ENCODE assay signal across 15 mouse cellular contexts in genomic region chr11:95087301-95088228, GRCm38 (mm10). TPM values are rescaled to one million over a fixed set of nuclear protein-coding genes. Genes with fewer than 3 reads are reported as not detected.
DNase-seq lines count a peak whose midpoint lies in the region; ATAC-seq and TF ChIP-seq lines count a peak whose summit lies in the region.
"Had no signal": no experiment of that assay in that cellular context is flagged by ENCODE, and none has a peak within 500 bp of the region (broad histone marks: within the 10 kb centered on the region; RNA-seq: fewer than 3 reads in every experiment).

No protein-coding gene starts in this region.

- H3K27ac ChIP-seq in kidney, postnatal 0 days, result peak overlapping the region; percentile 3; the same call in 1 of the 2 replicates
- no peak overlapping the region; the same call in 1 of the 2 replicates for H3K27ac ChIP-seq in ES-Bruce4 (ENCODE audit: insufficient read depth, low read length)
- peak overlapping the region; percentile 62; the same call in 1 of the 2 replicates for H3K27ac ChIP-seq in ES-E14 (ENCODE audit: insufficient read depth, low read depth, low read length, poor library complexity, severe bottlenecking)
- H3K27ac ChIP-seq in limb, embryonic 13.5 days, result no peak overlapping the region
- H3K27ac ChIP-seq: liver, embryonic 12.5 days had no signal

- no peak overlapping the region for H3K4me2 ChIP-seq in kidney, postnatal 0 days (ENCODE audit: low read length)
- no peak overlapping the region for H3K4me2 ChIP-seq in limb, embryonic 13.5 days (replicated peaks)
- H3K4me2 ChIP-seq: liver, embryonic 12.5 days had no signal

- in situ Hi-C loops in ES-E14 (cut with MboI; ENCODE audit: low sequenced_read_pairs in 2 of 2, unreplicated experiment in 2 of 2), result no loop called here

- H3K4me1 ChIP-seq in kidney, postnatal 0 days (replicated peaks; ENCODE audit: insufficient read depth, low read length), result peaks cover 23% of the 10 kb centered on the region
- H3K4me1 ChIP-seq in ES-Bruce4 (ENCODE audit: control insufficient read depth, insufficient read depth, low read length), result peaks cover 19% of the 10 kb centered on the region
- peaks cover 5 to 42% of the 10 kb centered on the region in 2 experiments; a peak in 3 of 4 replicates for H3K4me1 ChIP-seq in ES-E14 (ENCODE audit: control insufficient read depth in 2 of 2, insufficient read depth in 2 of 2, low read length in 2 of 2, poor library complexity in 1 of 2)
- peaks cover 21% of the 10 kb centered on the region for H3K4me1 ChIP-seq in limb, embryonic 13.5 days

- H3K9ac ChIP-seq in kidney, postnatal 0 days (ENCODE audit: low read depth, low read length), result no peak overlapping the region
- no peak overlapping the region for H3K9ac ChIP-seq in ES-Bruce4 (ENCODE audit: low read depth, poor library complexity, severe bottlenecking)
- H3K9ac ChIP-seq in ES-E14 (ENCODE audit: insufficient read depth, low read depth, low read length, poor library complexity, severe bottlenecking), result no peak overlapping the region
- 0 out of 2 replicates have a peak overlapping the region, but pooled peaks have one; percentile 19 for H3K9ac ChIP-seq in limb, embryonic 13.5 days
- H3K9ac ChIP-seq: liver, embryonic 12.5 days had no signal

- no peak for TF ChIP-seq POLR2A in ES-Bruce4 (IDR thresholded peaks at IDR 0.05; ENCODE audit: insufficient read depth, low read length)

- no peak for TF ChIP-seq CTCF in kidney, postnatal 0 days (IDR thresholded peaks at IDR 0.05; ENCODE audit: low read depth)
- TF ChIP-seq CTCF in ES-Bruce4 (IDR thresholded peaks at IDR 0.05; ENCODE audit: low read depth, low read length), result no peak

- H3K27me3 ChIP-seq in kidney, postnatal 0 days (ENCODE audit: insufficient read depth, low read length), result no peaks in the 10 kb centered on the region
- no peaks in the 10 kb centered on the region for H3K27me3 ChIP-seq in ES-Bruce4 (ENCODE audit: control insufficient read depth, insufficient read depth, low read length, poor library complexity, severe bottlenecking)
- H3K27me3 ChIP-seq in limb, embryonic 13.5 days, result no peaks in the 10 kb centered on the region

- H3K36me3 ChIP-seq in kidney, postnatal 0 days (ENCODE audit: insufficient read depth, low read length), result no peaks in the 10 kb centered on the region
- H3K36me3 ChIP-seq in ES-Bruce4 (ENCODE audit: control insufficient read depth, insufficient read depth, low read length, poor library complexity, severe bottlenecking) (no peaks in the 10 kb centered on the region), ES-E14 (ENCODE audit: control insufficient read depth, insufficient read depth, low read length, poor library complexity, severe bottlenecking) (no peaks in the 10 kb centered on the region)
- no peaks in the 10 kb centered on the region for H3K36me3 ChIP-seq in limb, embryonic 13.5 days
- H3K36me3 ChIP-seq: hindbrain, embryonic 10.5 days; liver, embryonic 12.5 days had no signal

- no peak for DNase-seq in kidney, postnatal 0 days (ENCODE audit: low spot score)
- DNase-seq in kidney, adult 11 months, result no peak
- no peak for DNase-seq in ES-E14 (ENCODE audit: low read depth, low spot score)
- no peak for DNase-seq in cerebellum, postnatal 36 days
- DNase-seq in spleen, adult 18-20 months, result no peak
- DNase-seq: adrenal gland, adult 8-10 months; kidney, adult 18-20 months; layer of hippocampus, adult 9-11 months; thymus, adult 18-20 months had no signal

- WGBS in kidney, postnatal 0 days, result 68% methylated on average over 17 of the region's 17 CpGs
- WGBS in limb, embryonic 13.5 days, result 71% methylated on average over 17 of the region's 17 CpGs

- ATAC-seq in kidney, postnatal 0 days (replicated peaks; ENCODE audit: low FRiP score, low read depth), result no peak
- no peak for ATAC-seq in limb, embryonic 13.5 days (ENCODE audit: low FRiP score, low read depth)
- ATAC-seq: liver, embryonic 12.5 days; midbrain, embryonic 16.5 days had no signal

- 0 out of 2 replicates have a peak, but pooled peaks have one; percentile 22 for TF ChIP-seq EP300 in ES-Bruce4 (IDR thresholded peaks at IDR 0.05; ENCODE audit: insufficient read depth, low read depth, low read length)

- no peaks in the 10 kb centered on the region for H3K9me3 ChIP-seq in kidney, postnatal 0 days (replicated peaks; ENCODE audit: low read length)
- H3K9me3 ChIP-seq in ES-Bruce4 (replicated peaks; ENCODE audit: control insufficient read depth, insufficient read depth, low read length, poor library complexity, severe bottlenecking) (no peaks in the 10 kb centered on the region), ES-E14 (ENCODE audit: control insufficient read depth, insufficient read depth, low read depth, low read length) (no peaks in the 10 kb centered on the region)
- no peaks in the 10 kb centered on the region for H3K9me3 ChIP-seq in limb, embryonic 13.5 days
- H3K9me3 ChIP-seq: hindbrain, embryonic 10.5 days; liver, embryonic 12.5 days had no signal

- H3K4me3 ChIP-seq in kidney, postnatal 0 days (replicated peaks; ENCODE audit: low read depth, low read length), result no peak overlapping the region
- H3K4me3 ChIP-seq in ES-Bruce4 (ENCODE audit: low read depth, low read length), result no peak overlapping the region
- no peak overlapping the region for H3K4me3 ChIP-seq in ES-E14 (ENCODE audit: insufficient read depth in 1 of 2, low read depth in 1 of 2, low read length in 2 of 2, poor library complexity in 1 of 2, severe bottlenecking in 1 of 2)
- H3K4me3 ChIP-seq in limb, embryonic 13.5 days, result no peak overlapping the region
- H3K4me3 ChIP-seq: hindbrain, embryonic 10.5 days; liver, embryonic 12.5 days had no signal

TF ChIP-seq in ES-E14, 5 proteins besides CTCF, POLR2A, EP300 and RAD21:
- TF ChIP-seq HCFC1 (IDR thresholded peaks at IDR 0.05; ENCODE audit: borderline replicate concordance, insufficient read depth, low read length) (no peak), MAFK (IDR thresholded peaks at IDR 0.05; ENCODE audit: insufficient read depth, low read depth, low read length) (no peak), ZNF384 (IDR thresholded peaks at IDR 0.05; ENCODE audit: low read depth, low read length) (no peak), CHD2 (IDR thresholded peaks at IDR 0.05; ENCODE audit: low read depth, low read length) (no peak), ZC3H11A (IDR thresholded peaks at IDR 0.05; ENCODE audit: borderline replicate concordance, low read depth, low read length) (no peak)

RNA-seq across cellular contexts. Expression of gene Itga3, which starts 11.0 kb away (rescaled TPM):
- 24.4 and 26.1 TPM in 2 replicates for polyA plus RNA-seq in kidney, postnatal 0 days (2015; fragmentation: Nextera tagmentation; extraction: Ambion mirVana)
- polyA plus RNA-seq in ES-Bruce4 (2011; ENCODE audit: insufficient read depth, insufficient read length, low read depth, missing spikeins), result 86.4 and 92.1 TPM in 2 replicates
- total RNA-seq in ES-E14 (2012; rRNA removed), result 189 and 246 TPM in 2 replicates
- 6.4 and 8.9 TPM in 2 replicates for polyA plus RNA-seq in limb, embryonic 13.5 days (2015; fragmentation: Nextera tagmentation; extraction: Ambion mirVana)

RNA-seq across cellular contexts. Expression of gene Dlx3, which starts 32.4 kb away (rescaled TPM):
- 0.45 and 0.62 TPM in 2 replicates for polyA plus RNA-seq in kidney, postnatal 0 days (2015; fragmentation: Nextera tagmentation; extraction: Ambion mirVana)
- 9.9 and 11.3 TPM in 2 replicates for polyA plus RNA-seq in ES-Bruce4 (2011; ENCODE audit: insufficient read depth, insufficient read length, low read depth, missing spikeins)
- total RNA-seq in ES-E14 (2012; rRNA removed), result 0.11 and 0.54 TPM in 2 replicates
- polyA plus RNA-seq in limb, embryonic 13.5 days (2015; fragmentation: Nextera tagmentation; extraction: Ambion mirVana), result 10.2 and 14.2 TPM in 2 replicates
- total RNA-seq: adrenal gland, adult 8-10 months; left cerebral cortex, postnatal 14 days had no signal

RNA-seq across cellular contexts. Expression of gene Pdk2, which starts 46.4 kb away (rescaled TPM):
- polyA plus RNA-seq in kidney, postnatal 0 days (2015; fragmentation: Nextera tagmentation; extraction: Ambion mirVana), result 94.5 and 94.7 TPM in 2 replicates
- 9.4 and 9.5 TPM in 2 replicates for polyA plus RNA-seq in ES-Bruce4 (2011; ENCODE audit: insufficient read depth, insufficient read length, low read depth, missing spikeins)
- 1.3 and 1.7 TPM in 2 replicates for total RNA-seq in ES-E14 (2012; rRNA removed)
- polyA plus RNA-seq in limb, embryonic 13.5 days (2015; fragmentation: Nextera tagmentation; extraction: Ambion mirVana), result 33.7 and 34.9 TPM in 2 replicates

RNA-seq across cellular contexts. Expression of gene Dlx4, which starts 58.5 kb away (rescaled TPM):
- polyA plus RNA-seq in kidney, postnatal 0 days (2015; fragmentation: Nextera tagmentation; extraction: Ambion mirVana), result not detected in 2 replicates
- 0.96 and 2.0 TPM in 2 replicates for polyA plus RNA-seq in ES-Bruce4 (2011; ENCODE audit: insufficient read depth, insufficient read length, low read depth, missing spikeins)
- 0.16 and 0.18 TPM in 2 replicates for total RNA-seq in ES-E14 (2012; rRNA removed)
- 2.2 and 2.7 TPM in 2 replicates for polyA plus RNA-seq in limb, embryonic 13.5 days (2015; fragmentation: Nextera tagmentation; extraction: Ambion mirVana)
- total RNA-seq: left cerebral cortex, postnatal 14 days had no signal

Comparison
In these comparisons a context has a peak if more than half of its experiments do, and no peak if none do; other contexts are left out.
1. H3K27ac ChIP-seq: peak in kidney, postnatal 0 days (single experiment) and ES-E14 (single experiment); none in ES-Bruce4 (single experiment) and limb, embryonic 13.5 days (single experiment).